Mouse (Mus musculus): ENCODE data around the gene Triobp. TPM values are rescaled to one million over a fixed set of nuclear protein-coding genes. Genes with fewer than 3 reads are reported as not detected.

The Triobp gene
- polyA plus RNA-seq, 1 experiment, result 35.7 TPM

DNA sequence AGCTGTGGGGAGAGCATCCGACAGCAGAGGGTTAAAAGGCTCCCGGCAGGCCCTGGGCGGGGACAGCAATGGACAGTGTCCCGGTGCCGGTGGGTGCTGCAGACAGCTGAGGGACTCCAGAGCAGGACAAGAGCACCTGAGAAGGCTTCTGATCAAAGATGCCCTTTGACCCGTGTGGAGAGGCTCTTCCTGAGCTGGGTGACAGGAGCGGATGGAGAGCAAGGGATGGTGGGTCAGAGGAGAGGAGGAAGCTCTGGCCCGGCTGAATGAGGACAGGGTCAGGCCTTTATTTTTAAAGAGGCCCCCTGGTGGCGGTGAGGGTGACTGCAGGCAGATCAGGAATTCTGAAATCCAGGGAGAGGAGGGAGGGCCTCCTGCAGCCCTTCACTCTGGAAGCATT is 4.9 kb upstream of the Triobp start:
- TF ChIP-seq FOSL1 (IDR thresholded peaks at IDR 0.05; ENCODE audit: insufficient read depth, low read length, poor library complexity, severe bottlenecking) (no peak), CTCF (IDR thresholded peaks at IDR 0.05; ENCODE audit: control insufficient read depth, insufficient read depth, insufficient read length) (peak; percentile 22)
- Histone ChIP-seq H3ac (ENCODE audit: control insufficient read depth, insufficient read length, low read depth) (peak overlapping the region; percentile 49), H3K27me3 (ENCODE audit: control insufficient read depth, insufficient read depth, insufficient read length) (no peaks in the 10 kb centered on the region), H3K79me2 (ENCODE audit: control insufficient read depth, insufficient read depth) (no peaks in the 10 kb centered on the region), H3K36me3 (ENCODE audit: control insufficient read depth, insufficient read depth) (peaks cover 45% of the 10 kb centered on the region), H3K4me3 (ENCODE audit: insufficient read depth, poor library complexity, severe bottlenecking) (no peak overlapping the region), H3K79me3 (ENCODE audit: low read depth) (no peaks in the 10 kb centered on the region)

GRCm38 (mm10) chr15:78946232-78946631 is 1.3 kb upstream of the Triobp start:
- H3K36me3 ChIP-seq (ENCODE audit: control insufficient read depth, insufficient read depth), result peaks cover 9% of the 10 kb centered on the region
- no peak overlapping the region for H3ac ChIP-seq (ENCODE audit: control insufficient read depth, insufficient read length, low read depth)
- H3K27me3 ChIP-seq (ENCODE audit: control insufficient read depth, insufficient read depth, insufficient read length), result no peaks in the 10 kb centered on the region
- TF ChIP-seq MYOD1 (IDR thresholded peaks at IDR 0.05; ENCODE audit: control insufficient read depth, insufficient read length, low read depth) (no peak), USF1 (IDR thresholded peaks at IDR 0.05; ENCODE audit: low read depth) (no peak), MAX (IDR thresholded peaks at IDR 0.05) (no peak), MYOG (IDR thresholded peaks at IDR 0.05; ENCODE audit: control insufficient read depth, extremely low read depth, insufficient read length) (no peak), CEBPB (IDR thresholded peaks at IDR 0.05; ENCODE audit: low read depth) (no peak), CTCF (IDR thresholded peaks at IDR 0.05; ENCODE audit: control insufficient read depth, insufficient read depth, insufficient read length) (no peak), FOSL1 (IDR thresholded peaks at IDR 0.05; ENCODE audit: insufficient read depth, low read length, poor library complexity, severe bottlenecking) (no peak)
- H3K79me2 ChIP-seq (ENCODE audit: control insufficient read depth, insufficient read depth), result no peaks in the 10 kb centered on the region
- H3K79me3 ChIP-seq (ENCODE audit: low read depth), result no peaks in the 10 kb centered on the region
- no peak overlapping the region for H3K4me3 ChIP-seq (ENCODE audit: insufficient read depth, poor library complexity, severe bottlenecking)

GRCm38 (mm10) chr15:78948152-78948725 is 715 bp downstream of the Triobp start:
- TF ChIP-seq MAX (IDR thresholded peaks at IDR 0.05) (no peak), FOSL1 (IDR thresholded peaks at IDR 0.05; ENCODE audit: insufficient read depth, low read length, poor library complexity, severe bottlenecking) (no peak), USF1 (IDR thresholded peaks at IDR 0.05; ENCODE audit: low read depth) (no peak), CTCF (IDR thresholded peaks at IDR 0.05; ENCODE audit: control insufficient read depth, insufficient read depth, insufficient read length) (no peak), MYOG (IDR thresholded peaks at IDR 0.05; ENCODE audit: control insufficient read depth, extremely low read depth, insufficient read length) (no peak), CEBPB (IDR thresholded peaks at IDR 0.05; ENCODE audit: low read depth) (no peak), MYOD1 (IDR thresholded peaks at IDR 0.05; ENCODE audit: control insufficient read depth, insufficient read length, low read depth) (no peak)
- Histone ChIP-seq H3K27me3 (ENCODE audit: control insufficient read depth, insufficient read depth, insufficient read length) (no peaks in the 10 kb centered on the region), H3ac (ENCODE audit: control insufficient read depth, insufficient read length, low read depth) (peak overlapping the region; percentile 62), H3K79me2 (ENCODE audit: control insufficient read depth, insufficient read depth) (no peaks in the 10 kb centered on the region), H3K79me3 (ENCODE audit: low read depth) (no peaks in the 10 kb centered on the region), H3K36me3 (ENCODE audit: control insufficient read depth, insufficient read depth) (no peaks in the 10 kb centered on the region), H3K4me3 (ENCODE audit: insufficient read depth, poor library complexity, severe bottlenecking) (peak overlapping the region; percentile 25)

DNA sequence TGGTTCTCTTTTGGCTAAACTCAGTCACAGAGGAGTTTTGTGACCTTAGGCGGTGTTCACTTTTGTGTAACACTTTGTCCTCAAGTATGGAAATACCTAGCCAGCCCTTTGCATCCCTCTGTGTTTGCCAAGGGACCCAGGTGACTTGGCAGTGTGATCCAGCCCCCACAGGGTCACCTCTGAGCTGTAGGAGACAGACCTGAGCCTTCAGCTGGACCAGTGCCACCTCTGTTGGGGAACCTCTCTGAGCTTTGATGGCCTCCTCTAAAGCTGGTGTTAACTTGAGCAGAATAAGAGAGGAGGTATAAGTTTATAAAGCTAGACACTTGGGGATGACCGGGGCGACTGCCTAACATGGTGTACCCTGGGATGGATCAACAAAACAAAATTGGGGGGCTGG is 1.4 kb downstream of the Triobp start:
- no peak overlapping the region for H3ac ChIP-seq (ENCODE audit: control insufficient read depth, insufficient read length, low read depth)
- no peaks in the 10 kb centered on the region for H3K36me3 ChIP-seq (ENCODE audit: control insufficient read depth, insufficient read depth)
- no peaks in the 10 kb centered on the region for H3K27me3 ChIP-seq (ENCODE audit: control insufficient read depth, insufficient read depth, insufficient read length)
- TF ChIP-seq USF1 (IDR thresholded peaks at IDR 0.05; ENCODE audit: low read depth) (no peak), MYOD1 (IDR thresholded peaks at IDR 0.05; ENCODE audit: control insufficient read depth, insufficient read length, low read depth) (no peak), MAX (IDR thresholded peaks at IDR 0.05) (no peak), CTCF (IDR thresholded peaks at IDR 0.05; ENCODE audit: control insufficient read depth, insufficient read depth, insufficient read length) (no peak), CEBPB (IDR thresholded peaks at IDR 0.05; ENCODE audit: low read depth) (no peak), FOSL1 (IDR thresholded peaks at IDR 0.05; ENCODE audit: insufficient read depth, low read length, poor library complexity, severe bottlenecking) (no peak), MYOG (IDR thresholded peaks at IDR 0.05; ENCODE audit: control insufficient read depth, extremely low read depth, insufficient read length) (no peak)
- H3K79me3 ChIP-seq (ENCODE audit: low read depth), result no peaks in the 10 kb centered on the region
- H3K79me2 ChIP-seq (ENCODE audit: control insufficient read depth, insufficient read depth), result no peaks in the 10 kb centered on the region
- H3K4me3 ChIP-seq (ENCODE audit: insufficient read depth, poor library complexity, severe bottlenecking), result no peak overlapping the region

- no peaks in the 10 kb centered on the region for H3K36me3 ChIP-seq (ENCODE audit: control insufficient read depth, insufficient read depth)
Measured at GRCm38 (mm10) chr15:78955663-78956062, 8.1 kb downstream of the Triobp start.

DNA sequence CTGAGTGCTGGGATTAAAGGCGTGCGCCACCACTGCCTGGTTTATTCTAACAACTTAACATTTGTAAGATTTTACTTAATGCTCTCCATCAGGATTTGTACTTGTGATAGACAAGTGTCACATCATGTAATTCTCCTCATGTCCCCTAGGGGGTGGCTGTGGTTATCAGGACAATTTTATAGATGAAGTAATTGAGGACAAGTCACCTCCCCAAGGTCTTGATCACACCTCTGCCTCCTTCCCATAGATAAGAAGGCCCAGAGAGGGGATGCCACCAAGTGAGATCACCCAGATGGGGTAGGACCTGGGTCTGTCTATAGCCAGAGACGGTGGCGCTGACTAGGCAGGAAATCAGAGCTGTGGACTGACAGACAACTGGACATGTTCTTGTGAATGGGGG is 8.8 kb downstream of the Triobp start:
- H3K4me3 ChIP-seq (ENCODE audit: insufficient read depth, poor library complexity, severe bottlenecking), result no peak overlapping the region
- no peaks in the 10 kb centered on the region for H3K36me3 ChIP-seq (ENCODE audit: control insufficient read depth, insufficient read depth)
- TF ChIP-seq CTCF (IDR thresholded peaks at IDR 0.05; ENCODE audit: control insufficient read depth, insufficient read depth, insufficient read length) (no peak), USF1 (IDR thresholded peaks at IDR 0.05; ENCODE audit: low read depth) (no peak), FOSL1 (IDR thresholded peaks at IDR 0.05; ENCODE audit: insufficient read depth, low read length, poor library complexity, severe bottlenecking) (no peak), CEBPB (IDR thresholded peaks at IDR 0.05; ENCODE audit: low read depth) (no peak), MYOD1 (IDR thresholded peaks at IDR 0.05; ENCODE audit: control insufficient read depth, insufficient read length, low read depth) (no peak), MYOG (IDR thresholded peaks at IDR 0.05; ENCODE audit: control insufficient read depth, extremely low read depth, insufficient read length) (no peak), MAX (IDR thresholded peaks at IDR 0.05) (no peak)
- H3K27me3 ChIP-seq (ENCODE audit: control insufficient read depth, insufficient read depth, insufficient read length), result no peaks in the 10 kb centered on the region
- H3ac ChIP-seq (ENCODE audit: control insufficient read depth, insufficient read length, low read depth), result no peak overlapping the region
- no peaks in the 10 kb centered on the region for H3K79me3 ChIP-seq (ENCODE audit: low read depth)
- no peaks in the 10 kb centered on the region for H3K79me2 ChIP-seq (ENCODE audit: control insufficient read depth, insufficient read depth)

More at GRCm38 (mm10) chr15:78955663-78956062, 8.1 kb downstream of the Triobp start:
- no peaks in the 10 kb centered on the region for H3K79me3 ChIP-seq (ENCODE audit: low read depth)
- H3K79me2 ChIP-seq (ENCODE audit: control insufficient read depth, insufficient read depth), result no peaks in the 10 kb centered on the region
- no peak overlapping the region for H3K4me3 ChIP-seq (ENCODE audit: insufficient read depth, poor library complexity, severe bottlenecking)
- H3ac ChIP-seq (ENCODE audit: control insufficient read depth, insufficient read length, low read depth), result no peak overlapping the region
- TF ChIP-seq CEBPB (IDR thresholded peaks at IDR 0.05; ENCODE audit: low read depth) (no peak), USF1 (IDR thresholded peaks at IDR 0.05; ENCODE audit: low read depth) (no peak), MAX (IDR thresholded peaks at IDR 0.05) (no peak), CTCF (IDR thresholded peaks at IDR 0.05; ENCODE audit: control insufficient read depth, insufficient read depth, insufficient read length) (no peak), FOSL1 (IDR thresholded peaks at IDR 0.05; ENCODE audit: insufficient read depth, low read length, poor library complexity, severe bottlenecking) (no peak), MYOG (IDR thresholded peaks at IDR 0.05; ENCODE audit: control insufficient read depth, extremely low read depth, insufficient read length) (no peak), MYOD1 (IDR thresholded peaks at IDR 0.05; ENCODE audit: control insufficient read depth, insufficient read length, low read depth) (no peak)
- H3K27me3 ChIP-seq (ENCODE audit: control insufficient read depth, insufficient read depth, insufficient read length), result no peaks in the 10 kb centered on the region

All from C2C12 (cell line).